In the genomic region with DNA sequence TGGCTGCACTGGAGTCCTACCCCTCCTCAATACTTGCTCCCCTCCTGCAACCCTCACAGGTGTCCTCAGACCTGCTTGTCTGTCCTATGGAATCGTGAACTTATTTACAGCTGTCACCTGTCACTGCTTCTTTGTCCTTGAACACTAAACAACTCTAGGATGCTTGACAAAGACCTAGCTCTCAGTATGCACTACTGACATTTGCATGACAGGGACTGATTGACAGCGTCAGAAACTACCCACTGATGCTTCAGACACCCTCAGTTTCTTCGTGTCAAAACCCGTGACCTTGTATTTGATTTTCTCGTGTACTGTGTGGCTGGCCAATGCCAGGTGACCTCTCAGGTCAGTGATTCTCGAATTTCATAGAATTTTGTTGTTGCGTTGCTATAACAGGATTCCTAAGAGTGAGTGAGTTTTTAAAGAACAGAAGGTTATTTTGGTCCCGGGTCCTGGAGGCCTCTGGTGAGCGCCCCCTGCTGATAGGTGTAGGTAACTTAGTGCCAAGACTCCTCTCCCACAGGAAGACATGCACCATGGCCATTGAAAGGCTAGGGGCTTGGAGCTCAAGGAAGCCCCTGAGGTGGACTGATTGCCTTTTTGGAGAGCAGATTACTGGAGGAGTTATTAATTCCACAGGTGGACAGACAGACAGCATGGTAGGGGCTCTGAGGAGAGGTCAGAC, we compare ENCODE assay signal across 11 mouse cellular contexts. TPM values are rescaled to one million over a fixed set of nuclear protein-coding genes. Genes with fewer than 3 reads are reported as not detected.
DNase-seq lines count a peak whose midpoint lies in the region; TF ChIP-seq lines count a peak whose summit lies in the region.
"Had no signal": no experiment of that assay in that cellular context is flagged by ENCODE, and none has a peak within 500 bp of the region (broad histone marks: within the 10 kb centered on the region; RNA-seq: fewer than 3 reads in every experiment).

No protein-coding gene starts in this region.

- no peak overlapping the region for H3K27ac ChIP-seq in cerebellum, adult 2 months (ENCODE audit: insufficient read depth, low read length)
- no peak overlapping the region for H3K27ac ChIP-seq in layer of hippocampus, adult 2 months
- no peak overlapping the region for H3K27ac ChIP-seq in small intestine, adult 2 months (ENCODE audit: insufficient read depth, low read depth, low read length)
- no peak overlapping the region for H3K27ac ChIP-seq in forebrain, embryonic 10.5 days
- H3K27ac ChIP-seq: limb, embryonic 15.5 days had no signal

- no peaks in the 10 kb centered on the region for H3K4me1 ChIP-seq in cerebellum, adult 2 months (ENCODE audit: control insufficient read depth, insufficient read depth, low read length)
- no peaks in the 10 kb centered on the region for H3K4me1 ChIP-seq in small intestine, adult 2 months (ENCODE audit: control insufficient read depth, insufficient read depth, insufficient read length, low read length)
- peaks cover 30% of the 10 kb centered on the region for H3K4me1 ChIP-seq in forebrain, embryonic 10.5 days

- no peaks in the 10 kb centered on the region for H3K27me3 ChIP-seq in cerebellum, adult 2 months (ENCODE audit: control insufficient read depth, insufficient read depth, low read length)
- H3K27me3 ChIP-seq in small intestine, adult 2 months (ENCODE audit: control insufficient read depth, insufficient read depth, low read length), result peaks cover 4% of the 10 kb centered on the region; the same call in 1 of the 2 replicates
- H3K27me3 ChIP-seq in forebrain, embryonic 10.5 days (ENCODE audit: poor library complexity, severe bottlenecking), result peaks cover 30% of the 10 kb centered on the region
- H3K27me3 ChIP-seq: limb, embryonic 15.5 days had no signal

- no peak overlapping the region for H3K4me3 ChIP-seq in cerebellum, adult 2 months (replicated peaks; ENCODE audit: insufficient read depth, low read depth, low read length)
- no peak overlapping the region for H3K4me3 ChIP-seq in layer of hippocampus, adult 2 months
- no peak overlapping the region for H3K4me3 ChIP-seq in small intestine, adult 2 months (ENCODE audit: low read depth, low read length)
- no peak overlapping the region for H3K4me3 ChIP-seq in forebrain, embryonic 10.5 days
- H3K4me3 ChIP-seq: limb, embryonic 15.5 days had no signal

- WGBS in cerebellum, adult 2 months, result 67% methylated on average over 9 of the region's 9 CpGs
- WGBS in small intestine, adult 2 months, result 68% methylated on average over 9 of the region's 9 CpGs
- WGBS in forebrain, embryonic 10.5 days, result 75% methylated on average over 9 of the region's 9 CpGs

- peaks cover 6% of the 10 kb centered on the region for H3K9me3 ChIP-seq in forebrain, embryonic 10.5 days
- H3K9me3 ChIP-seq: limb, embryonic 15.5 days had no signal

- no peak for DNase-seq in cerebellum, adult 2 months
- no peak for DNase-seq in cerebellum, adult 9-10 months
- DNase-seq in layer of hippocampus, adult 2 months (ENCODE audit: low spot score in 2 of 2), result no peak
- DNase-seq in layer of hippocampus, adult 11-12 months (ENCODE audit: low spot score), result no peak
- DNase-seq in ZHBTc4 (ENCODE audit: low read depth, low spot score), result peak; percentile 88
- no peak for DNase-seq in forebrain, embryonic 10.5 days (ENCODE audit: extremely low spot score, low spot score)
- no peak for DNase-seq in gastrocnemius, postnatal 25 days
- DNase-seq: cerebellum, adult 18-20 months had no signal

- TF ChIP-seq POLR2A in cerebellum, adult 2 months (IDR thresholded peaks at IDR 0.05; ENCODE audit: borderline replicate concordance, insufficient read depth, low read length), result no peak
- TF ChIP-seq POLR2A in small intestine, adult 2 months (IDR thresholded peaks at IDR 0.05; ENCODE audit: low read depth, low read length), result no peak; the same call in 1 of the 2 replicates

- TF ChIP-seq CTCF in cerebellum, adult 2 months (IDR thresholded peaks at IDR 0.05; ENCODE audit: borderline replicate concordance, insufficient read depth, low read depth, low read length), result peak; percentile 33; the same call in 1 of the 2 replicates
- TF ChIP-seq CTCF in layer of hippocampus, adult 2 months (conservative IDR thresholded peaks at IDR 0.05), result peak; percentile 73
- TF ChIP-seq CTCF in small intestine, adult 2 months (IDR thresholded peaks at IDR 0.05; ENCODE audit: extremely low read depth, insufficient read length, insufficient replicate concordance, low read depth, low read length), result peak; percentile 55; the same call in 1 of the 2 replicates

- H3K36me3 ChIP-seq in small intestine, adult 2 months (ENCODE audit: control insufficient read depth, insufficient read depth, low read length), result no peaks in the 10 kb centered on the region
- H3K36me3 ChIP-seq in forebrain, embryonic 10.5 days (replicated peaks), result no peaks in the 10 kb centered on the region
- H3K36me3 ChIP-seq: limb, embryonic 15.5 days had no signal

RNA-seq across cellular contexts. Expression of a gene that starts 8.1 kb away (rescaled TPM):
- polyA plus RNA-seq in cerebellum, adult 2 months (2012; rRNA removed), result 49.1 and 54.9 TPM in 2 replicates
- 10 to 100 TPM; 39.7 to 40.1 TPM for total RNA-seq in layer of hippocampus, adult 2 months (2021)
- 0.11 and 0.38 TPM in 2 replicates for polyA plus RNA-seq in small intestine, adult 2 months (2012; rRNA removed)
- polyA plus RNA-seq in forebrain, embryonic 10.5 days (2016; fragmentation: Nextera tagmentation; extraction: Ambion mirVana), result 1.1 and 1.6 TPM in 2 replicates
- not detected for total RNA-seq in gastrocnemius, postnatal 25 days (2021)
- total RNA-seq: MEL had no signal

Comparison
In these comparisons a context has a peak if more than half of its experiments do, and no peak if none do; other contexts are left out.
1. RNA of a gene that starts 8.1 kb away (polyA plus RNA-seq): 49.1 to 54.9 TPM in cerebellum, adult 2 months; 1.1 to 1.6 TPM in forebrain, embryonic 10.5 days and 0.11 to 0.38 TPM in small intestine, adult 2 months; every median in the first group is over 10 times any median in the second.
2. Peak in every context shown above with its lines, with median percentiles within 50 percentile points of each other: CTCF ChIP-seq.